ENCODE assay signal across 8 mouse cellular contexts in the genomic region with DNA sequence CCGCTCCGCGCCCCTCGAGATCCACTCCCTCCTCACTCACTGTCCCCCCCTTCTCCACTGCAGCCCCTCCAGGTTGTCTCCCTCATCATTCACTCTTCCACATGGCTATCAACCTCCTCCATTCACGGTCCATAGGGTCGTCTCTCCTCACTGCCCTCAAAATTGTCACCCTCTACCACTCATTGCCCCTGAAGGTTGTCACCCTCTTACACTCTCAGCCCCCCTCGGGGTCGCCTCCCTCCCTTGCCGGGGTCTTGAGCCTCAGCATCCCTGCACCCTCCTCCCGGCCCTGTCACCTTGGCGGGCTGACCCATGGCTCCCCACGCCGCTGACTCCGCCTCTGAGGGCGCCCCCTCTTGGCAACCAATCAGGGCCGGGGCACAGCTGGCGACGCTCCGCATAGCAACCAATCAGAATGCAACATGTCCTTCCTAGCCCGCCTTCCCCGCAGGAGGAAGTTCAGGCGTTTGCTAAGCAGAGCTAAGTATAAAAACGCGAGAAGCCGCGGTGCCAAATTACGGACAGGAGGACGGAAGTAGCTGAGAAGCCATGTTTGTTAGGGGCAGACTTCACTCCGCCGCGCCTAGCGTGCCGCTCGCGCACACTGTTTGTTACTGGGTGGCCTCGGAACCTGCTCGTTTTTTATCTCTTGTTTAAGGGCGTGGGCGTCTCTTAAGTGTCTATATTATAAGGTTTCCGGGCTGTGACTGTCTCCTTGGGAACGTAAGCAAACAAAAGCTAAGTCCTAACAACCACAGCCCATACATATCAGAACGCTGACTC. TPM values are rescaled to one million over a fixed set of nuclear protein-coding genes. Genes with fewer than 3 reads are reported as not detected.
DNase-seq lines count a peak whose midpoint lies in the region; ATAC-seq and TF ChIP-seq lines count a peak whose summit lies in the region.

TSS of gene Lyrm7 (minus strand) at position 661 of the 783 bp plus-strand sequence.

- H3K4me2 ChIP-seq in heart, embryonic 15.5 days = peak within 1 kb of the TSS; percentile 82
- H3K4me2 ChIP-seq in liver, embryonic 14.5 days (ENCODE audit: low read depth) = peak within 1 kb of the TSS; percentile 97
- H3K4me2 ChIP-seq in neural tube, embryonic 11.5 days (ENCODE audit: low read depth) = peak within 1 kb of the TSS; percentile 75
- peak within 1 kb of the TSS; percentile 88 for H3K4me2 ChIP-seq in stomach, postnatal 0 days (replicated peaks; ENCODE audit: low read depth)

- H3K36me3 ChIP-seq in forebrain, embryonic 10.5 days (replicated peaks) = no peaks in the 10 kb centered on the region
- H3K36me3 ChIP-seq in heart, embryonic 15.5 days = no peaks in the 10 kb centered on the region
- H3K36me3 ChIP-seq in liver, embryonic 14.5 days (replicated peaks; ENCODE audit: control insufficient read depth, insufficient read depth, low read depth) = no peaks in the 10 kb centered on the region
- no peaks in the 10 kb centered on the region for H3K36me3 ChIP-seq in neural tube, embryonic 11.5 days (ENCODE audit: control insufficient read depth, insufficient read depth, low read length)
- no peaks in the 10 kb centered on the region for H3K36me3 ChIP-seq in stomach, postnatal 0 days (ENCODE audit: control insufficient read depth, insufficient read depth, low read length)

- under 1% methylated on average over 42 of the region's 42 CpGs for WGBS in forebrain, embryonic 10.5 days
- WGBS in heart, embryonic 15.5 days = under 1% methylated on average over 42 of the region's 42 CpGs
- under 1% methylated on average over 42 of the region's 42 CpGs for WGBS in liver, embryonic 14.5 days (ENCODE audit: insufficient replicate concordance)
- under 1% methylated on average over 42 of the region's 42 CpGs for WGBS in neural tube, embryonic 11.5 days
- under 1% methylated on average over 42 of the region's 42 CpGs for WGBS in stomach, postnatal 0 days

- no peaks in the 10 kb centered on the region for H3K27me3 ChIP-seq in forebrain, embryonic 10.5 days (ENCODE audit: poor library complexity, severe bottlenecking)
- no peaks in the 10 kb centered on the region for H3K27me3 ChIP-seq in heart, embryonic 15.5 days
- no peaks in the 10 kb centered on the region for H3K27me3 ChIP-seq in liver, embryonic 14.5 days (ENCODE audit: control insufficient read depth, insufficient read depth, low read length)
- no peaks in the 10 kb centered on the region for H3K27me3 ChIP-seq in neural tube, embryonic 11.5 days (ENCODE audit: control insufficient read depth, insufficient read depth, low read length)
- H3K27me3 ChIP-seq in stomach, postnatal 0 days (ENCODE audit: control insufficient read depth, insufficient read depth, low read length) = no peaks in the 10 kb centered on the region

- no peaks in the 10 kb centered on the region for H3K9me3 ChIP-seq in forebrain, embryonic 10.5 days
- no peaks in the 10 kb centered on the region for H3K9me3 ChIP-seq in heart, embryonic 15.5 days (replicated peaks)
- no peaks in the 10 kb centered on the region for H3K9me3 ChIP-seq in liver, embryonic 14.5 days (ENCODE audit: control insufficient read depth, low read length)
- H3K9me3 ChIP-seq in neural tube, embryonic 11.5 days (ENCODE audit: control insufficient read depth, low read length) = no peaks in the 10 kb centered on the region
- no peaks in the 10 kb centered on the region for H3K9me3 ChIP-seq in stomach, postnatal 0 days (ENCODE audit: control insufficient read depth, low read length)

- H3K4me1 ChIP-seq in forebrain, embryonic 10.5 days = peaks cover 30% of the 10 kb centered on the region
- peaks cover 15% of the 10 kb centered on the region for H3K4me1 ChIP-seq in heart, embryonic 15.5 days (replicated peaks)
- peaks cover 7 to 19% of the 10 kb centered on the region in 2 experiments for H3K4me1 ChIP-seq in liver, embryonic 14.5 days (replicated peaks; ENCODE audit: control insufficient read depth in 2 of 2, insufficient read depth in 2 of 2, low read length in 1 of 2)
- H3K4me1 ChIP-seq in neural tube, embryonic 11.5 days (ENCODE audit: control insufficient read depth, insufficient read depth, low read length) = no peaks in the 10 kb centered on the region; the same call in 1 of the 2 replicates
- no peaks in the 10 kb centered on the region for H3K4me1 ChIP-seq in stomach, postnatal 0 days (replicated peaks; ENCODE audit: control insufficient read depth, insufficient read depth)

- H3K4me3 ChIP-seq in forebrain, embryonic 10.5 days = peak within 1 kb of the TSS; percentile 73
- peak within 1 kb of the TSS; percentile 75 for H3K4me3 ChIP-seq in heart, embryonic 15.5 days
- peak within 1 kb of the TSS; percentile 80 to 88 for H3K4me3 ChIP-seq in liver, embryonic 14.5 days (ENCODE audit: insufficient read depth in 1 of 2, low read depth in 2 of 2, low read length in 2 of 2)
- H3K4me3 ChIP-seq in neural tube, embryonic 11.5 days (ENCODE audit: low read depth, low read length) = peak within 1 kb of the TSS; percentile 62
- H3K4me3 ChIP-seq in stomach, postnatal 0 days (ENCODE audit: low read depth, low read length) = peak within 1 kb of the TSS; percentile 68

- H3K27ac ChIP-seq in forebrain, embryonic 10.5 days = peak within 1 kb of the TSS; percentile 92
- peak within 1 kb of the TSS; percentile 92 for H3K27ac ChIP-seq in heart, embryonic 15.5 days
- H3K27ac ChIP-seq in liver, embryonic 14.5 days = peak within 1 kb of the TSS; percentile 98
- H3K27ac ChIP-seq in neural tube, embryonic 11.5 days (ENCODE audit: low read depth, low read length) = peak within 1 kb of the TSS; percentile 84
- H3K27ac ChIP-seq in stomach, postnatal 0 days (replicated peaks) = peak within 1 kb of the TSS; percentile 91

- DNase-seq in CD8-positive naive resting alpha-beta T cell, adult 2 months (ENCODE audit: low read depth in 2 of 2, low spot score in 2 of 2) = peak; percentile 94 to 95
- peak; percentile 95 for DNase-seq in c-Kit-positive CD71-negative TER-119-negative erythroid progenitor cells, embryonic 14.5 days (ENCODE audit: low read depth)
- DNase-seq in forebrain, embryonic 10.5 days (ENCODE audit: extremely low spot score, low spot score) = peak; percentile 95
- DNase-seq in kidney, postnatal 25 days = peak; percentile 98 to 99
- peak; percentile 98 to 99 (median 99) for DNase-seq in liver, embryonic 14.5 days (ENCODE audit: low read depth in 3 of 3, low spot score in 3 of 3)
- DNase-seq in neural tube, embryonic 11.5 days (ENCODE audit: low spot score) = peak; percentile 96
- peak; percentile 96 for DNase-seq in stomach, postnatal 0 days (ENCODE audit: low spot score)

- peak; percentile 39; the same call in 1 of the 2 replicates for TF ChIP-seq CTCF in liver, embryonic 14.5 days (IDR thresholded peaks at IDR 0.05; ENCODE audit: low read depth)
- peak; percentile 53; the same call in 1 of the 2 replicates for TF ChIP-seq CTCF in stomach, postnatal 0 days (IDR thresholded peaks at IDR 0.05; ENCODE audit: low read depth)

- peak; percentile 98 for ATAC-seq in heart, embryonic 15.5 days (replicated peaks; ENCODE audit: insufficient number of reproducible peaks, insufficient read depth, low FRiP score, low read depth)
- ATAC-seq in liver, embryonic 14.5 days (ENCODE audit: insufficient read depth) = peak; percentile 97
- ATAC-seq in neural tube, embryonic 11.5 days (ENCODE audit: insufficient read depth, low FRiP score, low TSS enrichment) = peak; percentile 94
- ATAC-seq in stomach, postnatal 0 days (ENCODE audit: low FRiP score, low TSS enrichment) = peak; percentile 98

- H3K9ac ChIP-seq in heart, embryonic 15.5 days = peak within 1 kb of the TSS; percentile 75
- H3K9ac ChIP-seq in liver, embryonic 14.5 days (replicated peaks) = peak within 1 kb of the TSS; percentile 82
- peak within 1 kb of the TSS; percentile 77 for H3K9ac ChIP-seq in neural tube, embryonic 11.5 days (ENCODE audit: low read length)
- peak within 1 kb of the TSS; percentile 70 for H3K9ac ChIP-seq in stomach, postnatal 0 days (ENCODE audit: low read length)

- peak; percentile 66 for TF ChIP-seq EP300 in liver, embryonic 14.5 days (IDR thresholded peaks at IDR 0.05; ENCODE audit: low read depth)
- peak; percentile 89 for TF ChIP-seq EP300 in stomach, postnatal 0 days (optimal IDR thresholded peaks at IDR 0.05)

RNA-seq across cellular contexts. Expression of gene Lyrm7, which starts in this region (rescaled TPM):
- polyA plus RNA-seq in forebrain, embryonic 10.5 days (2016; fragmentation: Nextera tagmentation; extraction: Ambion mirVana) = 4.1 and 8.0 TPM in 2 replicates
- polyA plus RNA-seq in heart, embryonic 15.5 days (2015; fragmentation: Nextera tagmentation; extraction: Ambion mirVana) = 17.5 and 24.7 TPM in 2 replicates
- polyA plus RNA-seq in liver, embryonic 14.5 days (2012; rRNA removed) = 1.8 and 2.0 TPM in 2 replicates
- polyA plus RNA-seq in liver, embryonic 14.5 days (2014; fragmentation: Nextera tagmentation; extraction: Ambion mirVana) = 5.4 and 6.4 TPM in 2 replicates
- polyA plus RNA-seq in neural tube, embryonic 11.5 days (2014; fragmentation: Nextera tagmentation; extraction: Ambion mirVana) = 8.3 and 8.6 TPM in 2 replicates
- polyA plus RNA-seq in stomach, postnatal 0 days (2015; fragmentation: Nextera tagmentation; extraction: Ambion mirVana) = 4.5 and 4.8 TPM in 2 replicates

Comparison
In these comparisons a context has a peak if more than half of its experiments do, and no peak if none do; other contexts are left out.
1. Peak in every context shown above with its lines: DNase-seq, ATAC-seq, H3K4me3 ChIP-seq and H3K27ac ChIP-seq.